Mouse (Mus musculus): ENCODE measurements around the gene Bad.

Bad gene

DNA sequence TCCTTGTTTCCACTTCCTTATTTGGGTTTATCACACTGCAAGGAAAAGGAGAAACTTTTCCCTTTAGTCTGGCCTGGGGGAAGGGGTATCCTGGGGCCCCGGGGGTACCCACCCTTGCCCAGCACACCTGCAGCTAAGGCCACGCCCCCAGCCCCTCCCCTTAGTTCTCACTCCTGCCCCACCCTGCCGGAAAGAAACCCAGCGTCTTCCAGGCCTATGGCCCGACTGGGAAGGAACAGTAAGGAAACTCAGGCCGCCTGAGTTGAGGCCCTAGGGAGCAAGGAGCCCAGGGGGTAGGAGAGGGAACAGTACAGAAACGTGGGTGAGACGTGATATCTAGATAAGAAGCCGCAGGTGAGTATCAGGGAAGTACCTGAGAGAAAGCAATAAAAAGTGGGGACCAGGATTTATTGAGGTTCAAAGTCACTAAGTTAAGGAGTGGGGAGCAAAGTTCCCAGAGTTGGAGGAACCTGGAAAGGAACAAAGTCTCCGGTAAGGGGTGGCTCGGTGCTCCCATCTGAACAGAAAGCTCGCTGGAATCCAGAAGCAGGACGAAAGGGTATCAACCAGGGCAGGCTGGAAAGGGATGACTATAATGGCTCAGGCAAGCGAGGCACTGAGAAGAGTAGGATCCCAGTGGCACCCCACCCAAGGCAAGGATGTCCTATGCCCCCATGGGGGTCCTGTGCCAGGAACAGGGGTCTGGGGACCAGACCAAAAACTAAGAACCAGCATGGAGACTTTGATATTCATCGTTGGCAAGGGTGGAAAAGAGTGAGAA lies 27.0 kb downstream of the Bad start:
- DNase-seq (ENCODE audit: low read depth): peak; percentile 36

DNA sequence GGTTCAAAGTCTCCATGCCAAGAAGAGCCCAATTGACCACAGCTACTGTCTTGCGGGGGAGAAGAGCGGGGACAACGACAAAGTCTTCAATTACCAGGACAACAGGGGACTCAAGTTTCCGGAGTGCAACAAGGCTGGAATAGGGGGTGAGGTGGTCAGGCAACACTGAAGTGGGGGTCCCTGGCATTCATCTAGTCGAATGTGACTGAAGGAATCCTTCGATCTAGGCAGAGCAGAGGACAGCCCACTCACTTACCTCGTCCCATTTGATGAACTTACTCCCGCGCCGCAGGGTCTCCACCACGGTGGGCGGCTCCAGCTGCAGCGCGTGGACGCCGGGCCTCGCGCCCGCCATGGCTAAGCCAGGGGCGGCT lies 27.6 kb downstream of the Bad start:
- DNase-seq (ENCODE audit: low read depth): no peak

DNA sequence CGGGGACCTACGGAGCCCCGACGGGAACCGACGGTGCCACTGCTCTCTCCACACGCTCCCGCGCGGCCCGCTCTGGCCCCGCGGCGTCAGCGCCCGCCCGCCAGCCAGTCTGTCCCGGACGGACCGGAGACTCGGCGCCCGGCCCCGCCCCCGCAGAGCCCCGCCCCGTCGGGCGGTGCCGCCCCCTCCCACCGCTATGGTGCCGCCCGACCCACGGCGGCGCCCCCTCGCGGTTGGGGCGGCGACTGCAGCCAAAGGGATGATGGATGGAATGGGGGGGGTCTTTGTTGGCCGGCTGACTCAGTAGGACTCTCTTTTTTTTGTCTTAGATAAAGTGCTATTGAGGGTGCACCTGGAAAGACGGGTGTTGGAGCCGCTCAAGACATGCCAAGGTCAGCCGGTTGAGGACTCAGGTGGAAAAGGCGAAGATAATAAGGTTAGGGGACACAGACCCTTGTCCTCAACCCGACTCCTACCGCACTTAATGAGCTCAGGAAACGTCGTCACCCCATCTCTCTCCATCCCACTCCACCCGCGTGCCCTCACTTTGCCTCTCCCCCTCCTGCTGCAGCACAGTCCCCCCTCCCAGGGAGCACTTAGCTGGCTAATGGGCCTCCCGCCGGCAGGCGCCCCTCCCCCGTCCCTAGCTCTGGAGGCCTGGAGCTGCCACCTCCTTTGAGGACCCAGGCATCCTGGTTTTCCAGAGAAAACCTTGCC lies 28.2 kb downstream of the Bad start:
- DNase-seq (ENCODE audit: low read depth): peak; percentile 70

DNA sequence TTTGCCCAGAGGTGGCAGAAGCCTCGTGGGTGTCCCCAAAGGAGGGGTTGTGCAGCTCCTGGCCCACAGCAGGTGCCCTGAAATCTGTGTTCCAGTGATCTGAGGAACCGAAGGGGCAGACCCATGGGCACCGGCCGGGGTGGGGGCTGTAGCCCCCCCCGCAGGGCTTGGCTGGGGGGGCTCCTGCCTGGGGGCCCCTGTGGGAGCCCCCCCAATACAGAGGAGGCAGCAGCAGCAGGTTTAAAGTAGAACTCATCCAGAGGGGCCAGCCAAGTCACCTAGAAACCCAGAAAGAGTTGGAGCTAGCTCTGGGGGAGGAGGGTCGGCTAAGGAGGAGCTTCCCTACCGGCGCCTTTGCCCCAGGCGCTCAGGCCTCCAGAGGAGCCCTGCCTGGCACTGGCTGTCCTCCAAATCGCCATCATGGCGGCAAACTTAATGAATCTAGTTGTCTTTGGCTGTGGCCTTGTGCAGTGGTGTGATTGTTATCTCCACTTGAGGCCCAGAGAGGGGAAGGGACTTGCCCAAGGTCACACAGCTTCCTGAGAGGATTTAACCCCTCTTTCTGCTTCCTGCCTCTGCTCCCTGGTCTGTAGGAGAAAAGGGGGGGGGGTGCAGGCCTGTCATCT lies 28.9 kb downstream of the Bad start:
- peak; percentile 84 for DNase-seq (ENCODE audit: low read depth)

DNA sequence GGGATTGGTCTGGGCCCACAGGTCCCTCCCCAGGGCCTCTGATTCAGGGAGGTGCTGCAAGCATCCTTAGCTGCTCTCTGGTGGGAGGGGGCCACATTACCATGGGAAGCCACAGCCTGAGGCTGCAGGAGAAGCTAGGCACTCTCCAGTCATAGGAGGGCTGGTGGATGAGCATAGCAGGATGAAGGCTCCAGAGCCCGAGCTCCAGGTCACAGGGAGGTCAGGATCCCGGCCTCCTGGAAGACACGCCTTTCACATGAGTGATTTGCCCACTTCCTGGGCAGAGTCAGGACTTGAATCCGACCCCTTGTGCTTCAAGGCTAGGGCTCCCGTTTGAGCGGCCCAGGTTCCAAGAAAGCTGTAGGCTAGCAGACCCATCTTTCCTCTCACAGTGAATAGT lies 30.0 kb downstream of the Bad start:
- peak; percentile 35 for DNase-seq (ENCODE audit: low read depth)

DNA sequence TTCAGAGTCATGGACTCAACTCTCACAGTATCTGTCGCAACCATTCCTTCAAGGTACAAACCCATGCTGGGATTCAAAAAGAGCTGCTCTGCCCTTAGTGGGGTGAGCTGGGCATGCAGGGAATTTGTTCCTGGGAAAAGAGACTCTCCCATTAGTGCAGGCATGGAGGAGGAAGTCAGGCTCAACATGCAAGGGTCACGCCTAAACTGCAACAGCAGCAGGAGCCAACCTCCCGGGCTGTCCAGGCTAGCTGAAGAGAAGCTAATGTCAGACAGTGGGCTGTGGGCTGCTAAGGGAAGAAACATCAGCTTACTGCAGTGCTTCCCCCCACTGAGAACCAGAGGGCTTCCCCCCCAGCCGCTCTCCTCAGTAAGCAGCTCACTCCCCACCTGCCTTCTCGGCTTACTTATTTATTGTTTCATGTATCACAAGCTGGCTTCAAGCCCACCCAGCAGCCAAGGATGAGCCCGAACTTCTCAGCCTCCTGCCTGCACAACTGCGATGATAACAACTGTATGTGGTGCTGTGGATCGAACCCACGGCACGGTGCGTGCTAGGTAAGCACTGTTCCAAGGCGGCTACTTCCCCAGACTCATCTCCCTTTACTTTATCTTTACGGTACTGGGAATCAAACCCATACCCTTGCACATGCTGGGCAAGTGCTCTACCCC lies 30.7 kb downstream of the Bad start:
- DNase-seq (ENCODE audit: low read depth): no peak

DNA sequence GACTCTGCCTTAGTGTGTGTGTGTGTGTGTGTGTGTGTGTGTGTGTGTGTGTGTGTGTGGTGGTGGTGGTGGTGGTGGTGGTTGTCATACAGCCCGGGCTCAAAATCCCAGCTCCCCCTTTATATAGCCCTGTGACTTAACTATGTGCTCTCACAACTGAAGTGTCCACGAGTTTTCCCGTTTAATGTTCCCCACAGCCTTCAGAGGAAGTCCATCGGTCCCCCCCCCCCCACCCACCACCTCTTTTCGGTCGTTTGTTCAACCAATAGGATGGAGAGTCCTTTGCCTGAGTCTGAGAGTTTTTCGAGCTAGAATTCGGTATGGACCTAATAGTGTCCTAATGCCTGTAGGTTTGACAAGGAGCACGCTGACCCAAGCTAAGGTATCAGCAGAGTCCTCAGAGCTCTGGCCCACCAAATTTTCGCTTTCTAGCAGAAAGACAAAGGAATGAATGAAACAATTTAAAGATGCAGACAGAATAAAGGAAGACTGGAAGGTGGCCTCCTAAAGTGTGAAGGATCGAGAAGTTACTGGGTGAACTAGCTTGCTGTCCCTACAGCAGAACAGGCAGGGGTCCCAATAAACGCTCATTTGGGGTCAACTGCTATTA lies 32.0 kb downstream of the Bad start:
- DNase-seq (ENCODE audit: low read depth): peak; percentile 74

DNA sequence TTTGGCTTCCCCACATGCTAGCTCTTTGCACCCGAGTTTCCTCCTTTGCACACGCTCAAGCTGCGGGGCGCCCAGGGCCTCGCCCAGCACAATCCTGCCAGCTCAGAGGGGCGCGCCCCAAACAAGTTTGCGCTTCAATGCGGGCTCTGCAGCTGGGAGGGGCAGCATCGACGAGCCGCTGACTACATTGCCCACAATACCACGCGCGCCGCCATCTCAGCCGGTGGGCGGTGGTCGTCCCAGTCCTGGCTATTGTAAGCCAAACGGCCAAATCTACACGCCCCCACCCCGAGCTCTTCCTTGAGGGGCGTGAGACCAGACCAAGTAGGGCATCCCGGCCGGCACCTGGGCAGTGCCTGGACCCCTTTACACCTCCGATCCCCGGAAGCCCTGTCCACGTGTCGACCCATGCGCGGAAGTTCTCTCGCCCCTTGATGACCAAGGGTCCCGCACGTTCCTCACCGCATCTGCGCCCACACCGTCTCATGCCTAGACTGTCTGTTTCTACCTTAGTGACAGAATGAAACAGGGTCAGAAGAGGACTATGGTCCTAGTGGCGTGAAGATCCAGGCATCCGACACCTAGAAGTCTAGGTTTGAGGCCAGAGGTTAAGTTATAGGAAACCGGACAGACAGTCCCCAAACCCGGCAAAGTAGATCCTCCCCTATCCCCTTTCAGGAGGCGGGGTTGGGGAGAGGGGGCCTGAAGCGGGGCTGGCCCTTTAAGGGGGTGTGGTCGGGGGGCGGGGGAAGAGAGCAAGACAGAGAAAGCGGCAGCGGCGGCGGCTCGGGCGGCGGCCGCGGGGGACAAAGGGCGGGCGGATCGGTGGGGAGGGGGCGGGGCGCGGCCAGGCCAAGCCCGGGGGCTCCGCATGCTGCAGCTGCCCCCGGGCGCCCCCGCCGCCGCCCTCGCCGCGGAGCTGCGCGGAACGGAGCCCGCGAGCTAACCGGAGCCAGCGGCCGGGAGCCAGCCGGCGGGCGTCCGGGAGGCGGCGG lies 32.8 kb downstream of the Bad start, which contains the start of gene Ppp1r14b:
Ppp1r14b (plus strand) TSS at position 758 of the 995 bp plus-strand sequence.
- DNase-seq (ENCODE audit: low read depth): peak; percentile 95

DNA sequence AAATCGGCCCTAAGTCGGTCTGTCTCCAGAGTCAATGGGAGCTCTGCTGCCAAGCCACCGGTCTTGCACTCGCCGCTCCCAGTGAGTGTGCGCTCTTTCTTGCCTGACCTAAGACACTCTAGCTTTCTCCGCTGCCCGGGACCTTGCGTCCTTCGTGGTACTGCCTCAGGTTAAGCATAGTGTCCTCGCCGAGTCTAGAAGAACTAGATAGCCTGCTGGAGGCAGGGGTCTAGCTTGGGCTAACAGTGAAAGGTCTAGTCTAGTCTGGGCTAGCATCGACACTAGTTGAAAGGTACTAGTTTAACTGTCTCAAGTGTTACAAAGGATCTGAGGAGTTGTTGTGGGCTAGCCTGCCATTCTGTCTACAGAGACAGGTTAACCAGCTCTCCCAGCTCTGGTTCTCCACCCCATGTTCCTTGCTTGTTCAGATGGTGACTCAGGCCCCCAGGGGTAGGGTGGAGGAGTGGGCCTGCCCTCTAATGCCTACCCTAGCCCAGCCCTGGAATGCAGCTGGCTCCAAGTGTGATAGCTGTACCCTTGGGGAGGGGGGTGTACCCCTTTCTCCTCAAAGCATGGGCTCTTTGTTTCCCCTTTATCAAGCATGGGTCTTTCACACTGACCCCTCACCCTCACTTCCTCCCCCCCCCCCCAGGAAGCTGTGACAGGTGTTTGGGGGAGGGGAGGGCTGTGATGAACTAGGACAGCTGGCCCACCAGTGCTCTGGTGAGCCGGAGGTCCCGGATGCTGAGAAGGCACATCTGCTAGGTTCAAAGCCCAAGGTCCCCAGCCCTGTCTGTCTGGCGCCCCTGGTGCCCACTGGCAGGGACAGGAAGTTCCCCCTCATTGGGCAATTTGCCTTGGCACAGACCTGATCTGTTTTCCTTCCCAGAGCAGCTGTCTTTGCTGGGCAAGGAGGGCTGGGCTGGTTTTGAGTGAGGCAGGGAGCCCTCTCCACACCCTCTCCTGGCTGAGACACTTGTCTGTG lies 34.2 kb downstream of the Bad start, which contains the start of gene Plcb3:
Plcb3 (minus strand) TSS at position 934 of the 985 bp plus-strand sequence.
- DNase-seq (ENCODE audit: low read depth): peak; percentile 85

DNA sequence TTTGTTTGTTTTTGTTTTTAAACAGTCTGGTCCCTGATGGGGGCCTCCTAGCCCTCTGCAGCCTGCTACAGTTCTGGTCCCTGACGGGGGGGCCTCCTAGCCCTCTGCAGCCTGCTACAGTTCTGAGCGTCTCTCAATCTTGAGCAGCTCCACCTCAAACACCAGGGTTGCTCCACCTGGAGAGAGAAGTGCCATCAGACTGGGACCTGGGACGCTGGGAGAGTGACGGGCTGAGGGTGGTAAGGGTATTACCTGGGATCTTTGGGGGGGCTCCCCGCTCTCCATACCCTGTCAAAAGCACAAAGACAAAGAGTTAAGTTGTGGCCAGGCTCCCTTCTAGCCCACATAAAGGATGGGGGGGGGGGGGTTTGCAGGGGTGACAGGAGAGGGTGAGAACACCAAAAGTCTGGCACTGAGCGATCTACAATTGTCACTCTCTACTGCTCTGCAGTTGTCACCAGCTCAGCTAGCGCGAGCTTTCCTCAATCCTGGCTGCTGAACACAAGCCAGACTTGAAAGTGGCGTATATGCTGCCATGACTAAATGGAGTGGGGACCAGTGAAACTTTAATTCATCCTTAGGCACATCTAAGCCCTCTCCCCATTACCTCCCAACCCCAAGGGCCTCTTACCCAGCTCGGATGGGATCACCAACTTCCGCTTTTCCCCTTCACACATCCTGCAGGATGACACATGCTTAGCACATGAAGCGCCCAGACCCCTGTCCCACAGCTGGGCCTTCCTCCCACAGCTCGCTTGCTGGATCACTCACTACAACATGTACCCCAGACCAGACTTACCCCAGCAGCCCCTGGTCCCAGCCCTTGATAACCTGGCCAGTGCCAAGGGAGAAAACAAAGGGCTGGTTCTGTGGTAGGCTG lies 36.3 kb downstream of the Bad start:
- DNase-seq (ENCODE audit: low read depth): no peak

DNA sequence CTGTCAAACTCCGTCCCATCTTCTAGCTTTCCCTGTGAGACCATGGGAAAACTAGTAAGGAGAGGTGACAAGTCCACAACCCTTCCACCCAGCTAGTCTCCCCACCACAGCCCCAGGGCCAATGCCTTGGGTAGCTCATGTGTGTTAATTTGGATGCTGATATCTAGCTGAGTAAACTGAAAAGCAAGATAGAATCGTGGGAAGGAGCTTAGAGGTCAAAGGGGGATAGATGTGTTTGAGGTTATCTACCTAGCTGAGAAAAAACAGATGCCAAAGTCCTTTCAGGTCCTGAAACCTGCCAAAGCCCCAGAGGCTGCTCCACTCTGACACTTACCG lies 36.9 kb downstream of the Bad start:
- no peak for DNase-seq (ENCODE audit: low read depth)

DNA sequence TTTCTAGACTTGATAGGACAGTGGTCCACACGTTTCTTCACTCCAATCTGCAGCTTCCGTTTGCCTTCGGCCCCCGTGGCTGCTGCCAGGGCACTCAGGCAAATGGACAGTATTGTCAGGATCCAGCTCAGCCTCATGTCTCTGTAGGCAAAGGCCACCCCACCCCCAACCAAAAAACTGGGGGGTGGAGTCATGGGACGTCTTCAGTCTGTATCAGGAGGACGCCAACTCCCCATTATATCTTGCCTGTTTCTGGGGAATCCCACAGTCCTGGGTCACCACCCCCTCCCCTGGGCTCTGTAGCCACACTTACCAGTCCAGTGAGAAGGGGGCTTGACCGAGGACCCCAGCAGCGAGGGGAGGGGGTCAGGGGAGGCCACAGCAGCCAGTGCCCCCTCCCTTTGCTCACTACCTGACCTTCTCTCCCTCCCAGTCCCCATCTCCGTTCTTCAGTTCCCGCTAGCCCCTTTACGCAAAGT lies 37.4 kb downstream of the Bad start:
- DNase-seq (ENCODE audit: low read depth): peak; percentile 55

DNA sequence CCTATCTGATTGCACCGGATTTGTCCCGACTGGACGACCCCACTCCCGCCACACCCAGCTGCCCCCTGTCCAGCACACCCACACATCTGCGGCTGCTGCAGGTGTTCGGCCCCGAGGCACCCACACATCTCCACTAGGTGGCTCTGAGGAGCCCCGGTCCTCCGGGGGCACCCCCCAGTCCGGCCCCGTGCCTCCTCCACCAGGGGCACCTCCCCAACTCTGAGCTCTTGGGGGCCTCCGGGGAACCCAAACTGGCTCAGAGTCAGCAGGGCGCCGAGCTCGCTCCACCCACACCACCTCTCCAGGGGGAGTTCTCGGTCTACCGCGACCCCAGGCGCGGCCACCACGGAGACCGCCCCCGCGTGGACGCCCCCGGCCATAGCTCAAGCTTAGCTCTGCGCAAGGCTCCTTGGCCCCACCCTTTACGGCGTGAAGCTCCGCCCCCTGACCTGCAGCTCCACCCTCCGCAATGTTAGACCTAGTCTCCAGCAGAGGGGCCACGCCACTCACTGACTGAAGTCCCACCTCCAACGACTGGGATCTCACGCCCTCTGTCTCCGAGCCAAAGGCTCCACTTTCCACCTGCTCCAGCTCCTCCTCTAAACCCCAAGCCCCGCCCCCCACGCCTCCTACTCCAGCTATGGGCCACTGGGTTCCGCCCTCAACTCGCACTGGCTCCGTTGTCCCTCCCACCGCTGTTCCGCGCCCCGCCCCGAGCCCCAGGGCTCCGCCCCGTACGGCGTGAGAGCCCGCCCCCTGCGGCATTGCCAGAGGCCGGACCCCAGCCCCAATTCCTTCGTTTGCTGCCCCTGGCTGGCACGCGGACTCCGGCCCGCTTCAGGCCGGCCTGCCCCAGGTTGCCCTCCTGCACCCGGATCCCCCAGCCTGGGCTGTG lies 38.1 kb downstream of the Bad start:
- DNase-seq (ENCODE audit: low read depth): peak; percentile 100

DNA sequence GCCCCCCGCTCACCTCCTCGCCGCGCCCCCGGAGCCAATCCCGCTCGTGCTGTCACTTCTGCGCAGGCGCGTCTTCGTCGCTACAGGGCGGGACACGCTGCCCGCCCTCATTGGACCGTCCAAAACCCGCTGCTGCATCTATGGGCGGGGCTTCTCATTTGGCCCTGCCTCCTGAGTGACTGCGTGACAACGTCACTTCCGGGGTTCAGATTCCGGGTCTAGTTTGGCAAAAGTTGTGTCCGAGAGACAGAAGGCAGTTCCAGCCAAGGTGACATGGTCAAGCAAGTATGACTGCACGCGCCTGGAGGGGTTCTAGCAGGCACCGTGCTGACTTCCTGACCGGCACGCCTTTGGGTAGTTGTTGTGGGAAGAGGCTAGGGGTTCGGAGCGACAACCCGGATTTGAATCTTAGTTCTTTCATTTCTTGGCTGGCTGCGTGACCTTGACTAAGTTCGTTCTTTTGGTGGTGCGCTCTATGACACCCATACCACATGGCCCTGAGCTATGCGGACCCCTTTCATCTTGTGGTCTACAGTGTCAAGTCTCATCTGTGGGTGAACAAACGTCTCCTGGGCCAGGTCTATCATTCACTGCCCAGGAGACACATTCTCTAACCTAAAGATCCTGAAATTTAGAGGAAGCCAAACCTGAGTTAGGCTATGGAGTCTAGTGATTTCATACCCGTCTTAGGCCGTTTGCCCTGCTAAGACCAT lies 38.9 kb downstream of the Bad start, which contains the start of gene Fkbp2:
Fkbp2 (minus strand) TSS at position 121 of the 713 bp plus-strand sequence.
- peak; percentile 99 for DNase-seq (ENCODE audit: low read depth)

DNA sequence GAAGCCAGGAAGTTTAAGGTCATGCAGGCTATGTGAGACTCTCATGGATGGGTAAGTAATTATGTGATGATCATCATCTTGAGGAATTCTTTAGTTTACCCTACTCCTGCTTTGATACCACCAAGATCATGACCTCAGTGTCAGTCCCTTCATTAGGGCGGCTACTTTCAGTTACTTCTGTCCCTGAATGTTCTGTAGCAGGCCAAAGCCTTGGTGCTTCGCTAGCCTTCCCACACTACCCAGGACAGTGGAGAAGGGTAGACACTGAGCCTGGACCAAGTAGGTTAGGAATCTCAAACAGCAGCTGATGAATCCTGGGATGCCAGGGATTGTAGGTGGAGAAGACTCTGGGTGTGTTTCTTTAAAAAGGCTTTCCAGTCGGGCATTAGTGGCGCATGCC lies 39.8 kb downstream of the Bad start:
- DNase-seq (ENCODE audit: low read depth): no peak

DNA sequence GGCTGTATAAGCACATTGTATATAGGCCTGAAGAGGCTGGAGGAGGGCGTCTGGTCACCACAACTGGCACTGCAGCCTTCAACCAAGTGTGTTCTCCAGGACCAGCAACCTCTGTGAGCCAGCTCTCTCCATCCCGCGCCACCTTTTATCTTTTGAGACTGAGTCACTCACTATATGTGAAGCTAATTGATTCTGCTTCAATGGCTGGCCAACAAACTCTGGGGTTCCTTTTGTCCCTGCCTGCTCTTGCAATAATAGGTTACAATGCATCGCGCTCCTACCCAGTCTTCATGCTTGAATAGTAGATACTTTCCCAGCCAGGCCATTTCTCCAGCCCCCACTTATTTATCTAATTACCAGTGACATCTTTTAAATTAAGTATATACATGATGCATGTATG lies 42.0 kb downstream of the Bad start:
- DNase-seq (ENCODE audit: low read depth): no peak

DNA sequence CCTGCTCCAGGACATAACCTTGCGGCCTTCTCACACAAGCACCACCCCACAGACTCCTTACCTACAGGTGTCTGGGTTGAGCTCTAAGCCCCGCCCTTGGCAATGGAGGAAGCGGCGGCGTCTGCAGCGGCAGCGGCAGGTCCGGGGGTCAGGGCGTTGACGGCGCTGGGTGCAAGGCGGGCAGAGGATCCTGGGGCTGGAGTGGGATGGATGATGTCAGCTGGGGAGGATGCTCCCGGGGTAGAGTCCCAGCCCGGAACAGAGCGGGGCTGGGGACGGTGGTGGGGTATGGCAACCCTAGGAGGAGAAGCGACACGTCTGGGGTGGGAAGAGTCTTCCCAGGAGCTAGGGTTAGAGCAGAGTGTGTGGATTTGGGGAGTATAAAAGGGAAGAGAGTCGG lies 43.6 kb downstream of the Bad start:
- no peak for DNase-seq (ENCODE audit: low read depth)

All from 416B (cell line).